Mouse (Mus musculus): ENCODE measurements around the gene Irf3. TPM values are rescaled to one million over a fixed set of nuclear protein-coding genes. Genes with fewer than 3 reads are reported as not detected.

The Irf3 gene
- polyA plus RNA-seq, 1 experiment from 2014 or later: 92.6 TPM

DNA sequence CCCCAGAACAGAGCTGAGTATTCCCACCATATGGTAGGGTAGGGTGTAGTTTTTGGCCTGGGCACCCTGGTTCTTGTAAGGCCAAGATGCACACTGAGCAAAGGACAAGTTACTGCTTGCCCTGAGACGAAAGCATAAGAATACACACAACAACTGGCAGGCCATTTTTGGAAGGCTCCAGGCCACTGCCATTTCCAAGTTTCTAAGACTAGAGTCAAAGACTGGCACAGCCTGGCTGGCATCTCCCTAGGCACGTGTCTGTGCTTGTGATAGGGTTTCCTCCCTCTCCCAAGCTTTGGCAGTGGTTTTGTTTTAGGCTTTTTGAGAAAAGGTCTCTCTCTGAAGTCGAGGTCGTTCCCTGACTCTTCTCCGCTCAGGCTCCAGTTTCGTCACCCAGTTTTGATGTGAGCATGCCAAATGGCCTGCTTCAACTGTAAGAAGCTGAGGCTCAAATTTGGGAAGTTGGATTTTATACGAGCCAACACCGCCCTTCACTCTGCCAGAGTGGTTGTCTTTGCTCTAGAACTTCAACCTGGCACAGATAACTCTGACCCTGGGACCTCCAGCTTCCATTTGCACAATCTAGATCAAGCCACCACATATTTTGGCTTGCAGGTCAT lies 28.3 kb downstream of the Irf3 start:
- Histone ChIP-seq H3K36me3 (peaks cover 35% of the 10 kb centered on the region), H3K27ac (no peak overlapping the region), H3K4me1 (no peaks in the 10 kb centered on the region), H3K4me2 (no peak overlapping the region), H3K27me3 (0 out of 2 replicates have a peak, but pooled peaks cover under 1% of the 10 kb centered on the region), H3K4me3 (no peak overlapping the region), H3K9ac (no peak overlapping the region), H3K9me3 (no peaks in the 10 kb centered on the region)
- ATAC-seq (ENCODE audit: borderline replicate concordance, extremely low read depth, low FRiP score, low TSS enrichment): no peak
- WGBS: 73% methylated on average over 8 of the region's 8 CpGs

- no peaks in the 10 kb centered on the region for H3K9me3 ChIP-seq
- no peak overlapping the region for H3K27ac ChIP-seq
- H3K27me3 ChIP-seq: no peaks in the 10 kb centered on the region
- no peak for ATAC-seq (ENCODE audit: borderline replicate concordance, extremely low read depth, low FRiP score, low TSS enrichment)
- peaks cover 40% of the 10 kb centered on the region for H3K36me3 ChIP-seq
- no peak overlapping the region for H3K9ac ChIP-seq
- WGBS: 68% methylated on average over 2 of the region's 2 CpGs
- no peaks in the 10 kb centered on the region for H3K4me1 ChIP-seq
- H3K4me2 ChIP-seq: no peak overlapping the region
- H3K4me3 ChIP-seq: no peak overlapping the region
Measured at GRCm38 (mm10) chr7:45026256-45026655, 28.8 kb downstream of the Irf3 start.

DNA sequence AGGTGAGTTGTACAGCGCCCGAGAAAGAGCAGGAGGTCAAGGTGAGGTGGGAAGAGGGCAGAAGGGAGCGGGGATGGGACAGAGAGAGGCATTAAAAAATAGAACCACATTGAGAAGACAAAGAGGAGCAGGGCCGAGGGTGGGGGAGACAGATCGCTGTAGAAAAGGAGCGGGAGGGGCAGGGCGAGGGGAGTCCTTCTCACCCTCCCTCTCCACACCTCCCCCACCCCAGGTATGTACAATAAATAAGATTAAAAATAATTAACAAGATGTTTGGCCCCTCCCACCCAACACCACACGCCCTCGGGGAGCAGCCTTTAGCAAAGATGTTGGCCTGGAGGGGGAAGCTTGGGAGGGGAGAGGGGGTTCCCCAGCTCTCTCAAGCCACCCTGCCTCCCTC lies 30.3 kb downstream of the Irf3 start:
- H3K36me3 ChIP-seq: peaks cover 55% of the 10 kb centered on the region
- H3K4me2 ChIP-seq: no peak overlapping the region
- 83% methylated on average over 9 of the region's 9 CpGs for WGBS
- H3K27me3 ChIP-seq: no peaks in the 10 kb centered on the region
- no peak overlapping the region for H3K4me3 ChIP-seq
- no peak overlapping the region for H3K9ac ChIP-seq
- no peaks in the 10 kb centered on the region for H3K4me1 ChIP-seq
- H3K27ac ChIP-seq: no peak overlapping the region
- ATAC-seq (ENCODE audit: borderline replicate concordance, extremely low read depth, low FRiP score, low TSS enrichment): no peak
- no peaks in the 10 kb centered on the region for H3K9me3 ChIP-seq

DNA sequence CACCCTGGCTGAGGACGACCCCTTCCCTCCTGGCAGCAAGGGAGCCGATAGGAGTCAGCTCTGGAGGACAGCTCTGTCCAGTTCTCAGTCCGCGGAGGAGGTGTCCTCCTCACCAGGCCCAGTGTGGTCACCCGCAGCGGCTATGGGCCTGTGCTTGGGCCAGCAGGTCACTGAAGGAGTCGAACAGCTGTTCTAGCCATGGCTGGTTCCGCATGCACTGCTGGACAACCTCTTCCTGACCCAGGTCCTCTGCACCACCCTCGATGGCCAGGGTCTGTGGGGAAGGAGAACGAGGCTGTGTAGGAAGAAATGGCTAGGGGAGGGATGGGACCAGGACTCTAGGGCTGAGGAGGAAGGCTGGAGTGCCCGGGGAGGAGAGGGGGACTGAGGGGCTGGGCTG lies 30.9 kb downstream of the Irf3 start:
- no peak overlapping the region for H3K4me3 ChIP-seq
- peaks cover 61% of the 10 kb centered on the region for H3K36me3 ChIP-seq
- no peaks in the 10 kb centered on the region for H3K4me1 ChIP-seq
- WGBS: 83% methylated on average over 11 of the region's 11 CpGs
- ATAC-seq (ENCODE audit: borderline replicate concordance, extremely low read depth, low FRiP score, low TSS enrichment): no peak
- H3K27ac ChIP-seq: no peak overlapping the region
- no peaks in the 10 kb centered on the region for H3K9me3 ChIP-seq
- H3K4me2 ChIP-seq: no peak overlapping the region
- no peak overlapping the region for H3K9ac ChIP-seq
- H3K27me3 ChIP-seq: no peaks in the 10 kb centered on the region

- Histone ChIP-seq H3K27me3 (no peaks in the 10 kb centered on the region), H3K4me2 (no peak overlapping the region), H3K4me1 (no peaks in the 10 kb centered on the region), H3K36me3 (peaks cover 78% of the 10 kb centered on the region), H3K9me3 (no peaks in the 10 kb centered on the region), H3K9ac (no peak overlapping the region), H3K4me3 (no peak overlapping the region), H3K27ac (no peak overlapping the region)
- 86% methylated on average over 6 of the region's 6 CpGs for WGBS
- ATAC-seq (ENCODE audit: borderline replicate concordance, extremely low read depth, low FRiP score, low TSS enrichment): no peak
Measured at GRCm38 (mm10) chr7:45029995-45030394, 32.5 kb downstream of the Irf3 start.

DNA sequence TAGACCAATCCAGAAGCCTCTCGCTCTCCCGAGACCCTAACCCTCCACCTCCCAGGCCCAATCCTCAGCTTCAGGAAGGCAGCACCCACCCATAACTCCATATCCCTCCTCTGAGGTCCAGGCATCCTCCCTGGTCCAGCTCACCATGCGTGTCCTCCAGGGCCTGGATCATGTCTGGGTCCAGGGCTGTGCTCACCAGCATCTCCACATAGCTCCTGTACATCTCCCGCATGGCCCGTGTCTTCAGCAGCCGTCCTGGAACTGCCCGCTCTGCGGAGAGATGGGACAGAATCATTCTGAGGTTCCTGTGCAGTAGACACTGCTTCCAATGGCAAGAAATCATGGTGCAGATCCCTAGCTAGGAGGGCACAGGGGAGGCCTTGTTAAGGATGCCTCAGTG lies 33.4 kb downstream of the Irf3 start:
- Histone ChIP-seq H3K4me3 (no peak overlapping the region), H3K4me2 (no peak overlapping the region), H3K27ac (no peak overlapping the region), H3K9me3 (no peaks in the 10 kb centered on the region), H3K4me1 (no peaks in the 10 kb centered on the region), H3K27me3 (no peaks in the 10 kb centered on the region), H3K9ac (no peak overlapping the region), H3K36me3 (peaks cover 86% of the 10 kb centered on the region)
- 96% methylated on average over 8 of the region's 8 CpGs for WGBS
- ATAC-seq (ENCODE audit: borderline replicate concordance, extremely low read depth, low FRiP score, low TSS enrichment): no peak

DNA sequence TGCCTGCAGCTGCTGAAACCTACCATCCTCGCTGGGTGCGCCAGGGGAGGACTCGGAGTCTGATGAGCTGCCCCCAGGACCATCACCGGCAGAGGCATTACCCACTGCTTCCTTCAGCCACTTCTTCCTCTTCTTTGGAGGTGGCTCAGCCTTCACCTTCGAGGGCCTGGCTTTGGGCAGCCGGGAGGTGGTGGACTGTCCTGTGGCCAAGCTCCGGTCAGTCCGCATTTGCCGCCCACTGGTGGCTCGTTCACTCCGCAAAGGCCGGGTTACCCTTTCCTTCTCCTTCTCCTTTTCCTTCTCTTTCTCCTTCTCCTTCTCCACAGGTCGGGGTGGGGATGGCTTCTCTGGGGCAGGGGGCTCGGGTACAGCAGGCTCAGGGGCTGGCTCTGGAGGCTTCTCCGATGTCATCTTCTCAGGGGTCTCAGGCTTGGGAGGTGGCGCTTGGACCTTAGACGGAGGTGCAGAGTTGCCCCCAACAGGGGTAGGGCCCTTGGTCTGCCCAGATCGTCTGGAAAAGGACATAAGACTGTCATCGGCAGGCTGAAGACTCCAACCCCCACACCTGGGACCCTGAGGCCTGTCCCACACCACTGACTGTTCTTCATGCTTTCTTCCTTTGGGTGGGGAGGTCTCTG lies 36.4 kb downstream of the Irf3 start:
- no peaks in the 10 kb centered on the region for H3K4me1 ChIP-seq
- no peaks in the 10 kb centered on the region for H3K9me3 ChIP-seq
- no peak overlapping the region for H3K4me2 ChIP-seq
- no peak overlapping the region for H3K9ac ChIP-seq
- 92% methylated on average over 19 of the region's 19 CpGs for WGBS
- H3K27me3 ChIP-seq: no peaks in the 10 kb centered on the region
- H3K36me3 ChIP-seq: peaks cover 97% of the 10 kb centered on the region
- no peak overlapping the region for H3K27ac ChIP-seq
- H3K4me3 ChIP-seq: no peak overlapping the region
- ATAC-seq (ENCODE audit: borderline replicate concordance, extremely low read depth, low FRiP score, low TSS enrichment): no peak

DNA sequence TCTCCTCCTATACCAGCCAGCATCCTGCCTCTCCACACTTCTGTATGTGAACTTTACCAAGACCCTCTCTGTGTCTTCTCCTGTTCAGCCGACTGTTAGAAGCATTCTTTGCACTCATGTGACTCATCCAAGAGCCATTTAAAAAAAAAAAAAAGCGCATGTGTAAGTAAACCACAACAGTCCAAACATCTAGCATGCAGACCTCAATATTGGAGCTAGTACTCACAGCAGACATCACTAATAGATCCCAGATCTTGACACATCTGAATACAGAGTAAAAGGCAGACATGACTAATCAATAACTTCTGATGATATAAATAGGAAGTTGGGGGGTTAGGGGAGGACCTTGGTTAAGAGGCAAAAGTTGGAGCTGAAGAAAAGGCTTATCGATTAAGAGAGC lies 38.2 kb downstream of the Irf3 start:
- 84% methylated on average over 3 of the region's 3 CpGs for WGBS
- Histone ChIP-seq H3K27me3 (no peaks in the 10 kb centered on the region), H3K4me3 (no peak overlapping the region), H3K9ac (no peak overlapping the region), H3K4me1 (no peaks in the 10 kb centered on the region), H3K36me3 (peaks cover 98% of the 10 kb centered on the region), H3K27ac (no peak overlapping the region), H3K4me2 (no peak overlapping the region), H3K9me3 (no peaks in the 10 kb centered on the region)
- ATAC-seq (ENCODE audit: borderline replicate concordance, extremely low read depth, low FRiP score, low TSS enrichment): no peak

- Histone ChIP-seq H3K36me3 (peaks cover 98% of the 10 kb centered on the region), H3K4me2 (no peak overlapping the region), H3K27ac (no peak overlapping the region), H3K27me3 (no peaks in the 10 kb centered on the region), H3K4me1 (no peaks in the 10 kb centered on the region), H3K9me3 (no peaks in the 10 kb centered on the region), H3K9ac (no peak overlapping the region), H3K4me3 (no peak overlapping the region)
- 74% methylated on average over 11 of the region's 11 CpGs for WGBS
- no peak for ATAC-seq (ENCODE audit: borderline replicate concordance, extremely low read depth, low FRiP score, low TSS enrichment)
Measured at GRCm38 (mm10) chr7:45036702-45037101, 39.3 kb downstream of the Irf3 start.

DNA sequence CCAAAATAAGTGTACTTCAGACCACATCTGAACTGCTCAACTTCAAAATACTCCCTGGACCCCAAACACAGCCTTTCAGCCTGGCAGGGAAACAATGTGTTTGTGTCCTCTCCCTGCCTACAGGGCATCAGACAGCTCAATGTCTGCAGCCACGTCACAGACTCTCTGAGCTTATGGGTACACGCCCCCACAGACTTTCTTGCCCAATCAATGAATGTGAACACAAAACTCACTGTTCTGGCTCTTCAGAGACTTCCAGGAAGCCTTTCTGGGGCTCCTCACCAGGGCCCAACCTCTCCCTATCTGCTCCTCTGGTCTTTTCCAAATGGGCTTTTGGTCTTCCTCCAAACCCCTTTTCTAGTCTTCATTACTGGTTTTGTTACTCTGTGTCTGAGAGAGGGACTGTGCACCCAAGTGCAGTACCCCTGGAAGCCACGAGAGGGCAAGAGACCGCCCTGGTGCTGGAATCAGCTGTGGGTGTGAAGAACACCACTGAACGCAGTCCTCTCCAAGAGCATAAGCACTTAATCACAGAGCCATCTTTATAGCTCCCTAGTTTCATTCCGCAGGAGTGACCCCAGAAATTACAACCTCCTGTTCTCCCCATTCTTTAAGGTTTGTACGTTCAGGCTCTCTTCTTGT lies 40.4 kb downstream of the Irf3 start:
- Histone ChIP-seq H3K9ac (no peak overlapping the region), H3K4me2 (no peak overlapping the region), H3K36me3 (peaks cover 98% of the 10 kb centered on the region), H3K9me3 (no peaks in the 10 kb centered on the region), H3K4me1 (no peaks in the 10 kb centered on the region), H3K4me3 (no peak overlapping the region), H3K27me3 (no peaks in the 10 kb centered on the region), H3K27ac (no peak overlapping the region)
- WGBS: 62% methylated on average over 7 of the region's 7 CpGs
- no peak for ATAC-seq (ENCODE audit: borderline replicate concordance, extremely low read depth, low FRiP score, low TSS enrichment)

DNA sequence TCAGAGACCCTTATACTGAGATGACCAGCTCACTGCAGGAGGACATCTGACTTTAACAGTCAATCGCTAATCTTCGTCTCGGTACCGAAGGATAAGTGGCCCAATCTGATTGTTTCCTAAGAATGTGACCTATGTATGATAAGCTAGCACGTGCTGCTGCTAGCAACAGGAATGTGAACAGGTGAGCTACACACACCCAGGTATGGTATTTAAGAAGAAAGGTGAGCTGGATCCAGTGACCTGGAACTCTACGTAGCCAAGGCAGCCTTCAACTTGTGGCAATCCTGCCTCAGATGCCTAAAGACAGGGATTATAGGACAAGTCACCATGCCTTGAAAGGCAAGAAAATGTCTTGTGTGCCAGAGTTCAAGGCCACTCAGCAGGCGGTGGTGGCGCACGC lies 41.0 kb downstream of the Irf3 start:
- 95% methylated on average over 9 of the region's 9 CpGs for WGBS
- H3K9ac ChIP-seq: no peak overlapping the region
- no peaks in the 10 kb centered on the region for H3K4me1 ChIP-seq
- H3K4me3 ChIP-seq: no peak overlapping the region
- peaks cover 98% of the 10 kb centered on the region for H3K36me3 ChIP-seq
- no peaks in the 10 kb centered on the region for H3K27me3 ChIP-seq
- no peak overlapping the region for H3K27ac ChIP-seq
- ATAC-seq (ENCODE audit: borderline replicate concordance, extremely low read depth, low FRiP score, low TSS enrichment): no peak
- H3K4me2 ChIP-seq: no peak overlapping the region
- H3K9me3 ChIP-seq: no peaks in the 10 kb centered on the region

DNA sequence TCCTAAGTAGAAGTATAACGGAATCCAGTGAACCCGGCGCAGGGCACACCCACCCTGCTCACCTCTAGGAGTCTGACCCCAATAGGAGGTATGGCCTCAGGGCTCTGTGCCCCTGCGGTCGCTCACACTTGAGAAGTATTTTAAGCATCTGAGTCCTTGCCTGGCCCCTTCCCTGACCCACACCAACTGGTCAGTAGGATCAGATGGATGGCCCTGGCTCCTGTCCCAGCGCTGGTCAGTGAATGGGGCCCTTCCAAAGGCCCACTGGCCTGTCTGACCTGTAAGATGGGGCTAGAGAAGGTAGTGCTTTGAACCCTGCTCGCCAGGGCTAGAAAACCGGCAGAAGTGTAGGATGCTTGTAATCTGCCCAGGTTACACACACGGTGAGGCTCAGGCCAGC lies 43.4 kb downstream of the Irf3 start:
- Histone ChIP-seq H3K9ac (no peak overlapping the region), H3K4me1 (no peaks in the 10 kb centered on the region), H3K27me3 (no peaks in the 10 kb centered on the region), H3K9me3 (no peaks in the 10 kb centered on the region), H3K4me3 (no peak overlapping the region), H3K4me2 (no peak overlapping the region), H3K27ac (no peak overlapping the region), H3K36me3 (peaks cover 97% of the 10 kb centered on the region)
- ATAC-seq (ENCODE audit: borderline replicate concordance, extremely low read depth, low FRiP score, low TSS enrichment): no peak
- 93% methylated on average over 9 of the region's 9 CpGs for WGBS

All from lung, embryonic 15.5 days (tissue).